Mouse (Mus musculus) heart, postnatal 14 days (tissue): ENCODE results near the gene Tenm1. TPM values are rescaled to one million over a fixed set of nuclear protein-coding genes. Genes with fewer than 3 reads are reported as not detected.

Experiments
- total RNA-seq, 2 experiments: library from RNA; stranded (reverse); gene quantifications; 2 replicates each; pipeline ENCODE4 v1.2.3; 2021

The Tenm1 gene
- total RNA-seq, 2 experiments from 2014 or later: 0.17 TPM

Other genes starting within 250 kb of the Tenm1 start
- gene Tex13c1, start 162.0 kb upstream of the Tenm1 start, total RNA-seq: not detected